Mouse (Mus musculus) liver, adult (tissue): ENCODE data around the gene Dhodh.

Experiments
- GATA4 ChIP-seq: IDR thresholded peaks from 2 replicates; pipeline ENCODE4 v1.6.1; 2014; ENCODE audit warnings: mild to moderate bottlenecking, low read length; ENCODE audit not compliant: insufficient replicate concordance

Dhodh gene

DNA sequence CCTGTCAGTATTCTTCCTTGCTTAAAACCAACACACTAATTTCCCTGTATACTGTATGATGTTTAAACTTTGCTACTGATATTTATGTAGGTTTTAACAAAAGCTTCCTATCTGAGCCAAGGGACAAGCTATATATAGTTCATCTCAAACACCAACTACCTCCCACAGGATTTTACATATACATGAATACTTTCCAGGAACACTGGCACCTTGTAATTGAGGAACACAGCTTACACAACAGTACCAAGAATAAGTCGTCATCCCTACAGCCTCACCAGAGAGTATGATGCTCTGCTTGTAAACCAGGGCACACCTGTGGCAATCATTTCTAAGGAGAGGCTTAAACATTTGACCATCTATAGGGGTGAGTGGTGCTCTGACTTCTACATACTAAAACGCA lies 1.7 kb downstream of the Dhodh start:
- no peak for TF ChIP-seq GATA4

DNA sequence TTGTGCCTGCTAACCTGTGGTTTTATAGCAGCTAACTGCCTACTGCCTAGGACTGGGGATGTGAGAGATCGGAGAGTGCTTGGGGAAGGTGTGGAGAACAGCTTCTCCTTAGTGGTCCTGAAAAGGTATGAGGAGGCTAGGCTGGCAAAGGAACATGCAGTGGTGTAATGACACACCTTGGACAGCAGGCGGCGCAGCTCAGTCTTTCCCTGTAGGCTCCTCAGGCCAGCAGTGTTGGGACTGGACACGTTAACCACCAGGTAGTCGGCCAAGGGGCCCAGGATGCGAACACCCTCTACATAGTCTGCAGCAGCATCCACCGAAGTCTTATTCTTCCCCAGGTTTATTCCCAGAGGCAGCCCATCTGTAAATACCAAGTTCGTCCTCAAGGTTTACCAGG lies 12.6 kb downstream of the Dhodh start:
- TF ChIP-seq GATA4, result no peak

GRCm38 (mm10) chr8:109593117-109593788 lies 15.2 kb downstream of the Dhodh start:
- TF ChIP-seq GATA4, result no peak

DNA sequence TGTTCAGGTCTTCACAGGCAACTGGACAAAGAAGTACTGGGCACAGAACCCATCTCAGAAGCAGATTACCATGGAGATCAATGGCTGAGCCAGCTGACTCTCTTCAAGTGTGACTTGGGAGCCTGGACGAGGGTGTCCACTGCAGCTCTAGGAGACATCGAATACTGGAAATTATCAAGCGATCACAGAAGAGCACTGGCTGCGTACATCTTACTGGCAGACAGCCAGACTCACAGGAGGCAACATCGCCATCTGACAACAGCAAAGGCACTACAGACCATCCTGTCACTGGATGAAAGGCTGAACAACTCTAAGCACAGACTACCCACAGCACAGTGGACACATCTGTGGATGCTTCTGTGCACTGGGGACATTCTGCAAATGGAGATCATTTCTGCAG lies 16.3 kb downstream of the Dhodh start:
- TF ChIP-seq GATA4, result no peak

DNA sequence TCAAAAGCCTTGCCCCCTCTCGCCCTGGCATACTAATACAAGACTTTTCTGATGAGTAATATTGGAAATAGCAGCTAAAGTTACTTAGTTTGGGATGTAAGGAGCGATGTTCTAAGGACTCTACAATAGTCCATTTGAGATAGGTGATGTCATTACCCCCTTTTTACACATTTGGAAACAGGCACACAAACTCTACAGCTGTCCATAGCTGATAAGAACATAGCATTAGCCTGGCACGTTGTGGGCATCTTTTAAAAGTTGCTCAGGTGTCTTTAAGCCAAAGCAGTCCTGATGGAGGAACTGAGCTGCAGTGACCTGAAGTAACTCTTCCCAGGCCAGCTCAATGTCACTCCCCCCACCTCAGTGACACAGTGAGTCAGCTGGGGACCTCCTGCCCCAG lies 17.1 kb downstream of the Dhodh start:
- no peak for TF ChIP-seq GATA4

DNA sequence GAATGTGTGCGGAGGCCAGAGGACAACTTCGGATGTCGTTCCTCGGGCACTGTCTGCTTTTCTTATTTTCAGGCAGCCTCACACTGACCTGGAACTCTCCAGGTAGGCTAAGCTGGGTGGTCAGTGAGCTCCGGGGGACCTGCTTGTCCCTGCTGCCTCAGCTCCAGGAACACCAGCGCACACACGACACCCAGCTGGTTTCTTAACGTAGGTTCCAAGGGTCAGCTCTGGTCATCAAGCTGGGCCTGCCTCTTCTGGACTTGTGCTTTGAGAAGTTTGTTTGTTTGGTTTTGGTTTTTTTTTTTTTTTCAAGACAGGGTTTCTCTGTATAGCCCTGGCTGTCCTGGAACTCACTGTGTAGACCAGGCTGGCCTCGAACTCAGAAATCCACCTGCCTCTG lies 17.6 kb downstream of the Dhodh start:
- no peak for TF ChIP-seq GATA4

DNA sequence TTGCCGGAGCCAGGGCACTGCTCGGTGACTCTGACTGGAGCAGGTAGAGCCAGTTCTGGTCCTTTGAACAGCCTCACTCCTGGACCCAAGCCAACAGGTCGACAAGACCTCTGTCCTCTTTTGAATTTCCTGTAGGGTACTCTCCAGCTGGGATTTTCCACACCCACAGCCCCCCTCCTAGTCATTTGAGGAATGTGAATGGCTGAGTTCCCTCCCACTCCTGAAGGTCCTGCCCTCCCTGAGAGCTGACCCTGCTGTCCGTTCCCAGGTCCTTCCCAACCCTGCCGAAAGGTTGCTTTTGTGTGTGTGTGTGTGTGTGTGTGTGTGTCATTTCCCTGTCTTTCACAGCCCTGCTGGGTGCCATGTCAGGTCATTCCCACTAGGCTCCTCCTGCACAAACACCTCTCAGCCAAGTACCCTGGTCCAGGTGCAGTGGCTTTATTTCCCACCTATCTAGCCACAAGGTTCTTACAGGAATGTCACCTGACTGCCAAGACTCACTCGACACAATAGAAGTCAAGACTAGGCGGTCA lies 21.4 kb downstream of the Dhodh start:
- TF ChIP-seq GATA4, result no peak

GRCm38 (mm10) chr8:109585652-109586051 lies 22.8 kb downstream of the Dhodh start:
- TF ChIP-seq GATA4, result no peak

GRCm38 (mm10) chr8:109584830-109585229 lies 23.6 kb downstream of the Dhodh start:
- TF ChIP-seq GATA4, result no peak

- no peak for TF ChIP-seq GATA4
These were observed 24.2 kb downstream of the Dhodh start for GRCm38 (mm10) chr8:109584293-109584692.

DNA sequence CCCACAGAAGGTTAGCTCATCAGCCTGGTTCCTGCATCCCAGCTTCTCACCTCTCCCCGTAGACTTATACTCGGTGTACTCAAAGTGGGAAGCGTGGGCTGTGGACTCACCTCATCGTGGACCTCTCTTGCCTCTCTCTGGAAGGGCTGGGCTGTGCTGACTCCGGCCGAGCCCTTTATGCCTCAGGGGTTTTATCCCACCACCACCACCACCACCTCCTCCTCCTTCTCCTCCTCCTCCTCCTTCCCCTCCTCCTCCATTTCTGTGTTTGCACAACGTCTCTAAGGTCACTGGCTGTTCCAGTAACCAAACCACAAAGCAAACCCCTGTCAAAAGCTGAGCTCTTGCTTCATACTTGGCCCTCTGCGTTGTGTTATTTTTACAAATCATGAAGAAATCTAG lies 29.6 kb downstream of the Dhodh start, which contains the start of gene Hp:
Gene Hp, minus strand, starts transcription at position 273 of the 402 bp plus-strand sequence.
- TF ChIP-seq GATA4, result no peak

DNA sequence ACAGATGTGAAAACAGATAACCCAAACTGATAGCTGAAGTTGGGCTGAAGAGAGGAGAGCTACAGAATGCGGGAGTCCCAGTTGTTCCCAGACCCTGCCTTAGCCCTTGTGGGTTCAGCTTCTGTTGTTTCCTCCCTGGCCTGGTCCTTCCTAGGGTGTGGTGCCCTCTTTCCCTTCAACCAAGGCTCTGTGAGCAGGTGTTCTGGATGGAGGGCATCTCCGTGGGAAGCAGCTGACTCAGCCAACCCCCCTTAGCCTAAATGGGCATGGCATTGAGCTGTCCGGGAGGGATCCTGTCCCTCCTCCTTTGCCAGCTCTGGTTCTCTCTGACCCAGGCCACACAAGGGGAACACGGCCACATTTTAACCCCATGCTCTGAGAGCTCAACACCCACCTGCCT lies 32.2 kb downstream of the Dhodh start:
- TF ChIP-seq GATA4, result no peak

DNA sequence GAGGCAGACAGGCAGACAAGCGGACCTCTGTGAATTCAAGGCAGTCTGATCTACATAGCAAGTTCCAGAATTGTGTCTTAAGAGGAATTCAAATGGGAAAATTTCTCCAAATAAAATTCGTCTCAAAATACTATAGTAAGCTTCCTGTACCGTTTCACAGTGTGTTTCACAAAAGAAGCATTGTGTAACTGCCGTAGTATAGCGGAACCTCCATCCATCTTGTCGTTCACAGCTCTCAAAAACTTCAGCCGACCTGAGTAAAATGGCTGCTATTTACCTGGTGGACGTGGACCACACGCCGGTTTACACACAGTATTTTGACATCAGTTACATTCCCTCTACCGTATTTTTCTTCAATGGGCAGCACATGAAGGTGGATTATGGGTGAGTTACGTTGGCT lies 37.3 kb downstream of the Dhodh start:
- no peak for TF ChIP-seq GATA4

DNA sequence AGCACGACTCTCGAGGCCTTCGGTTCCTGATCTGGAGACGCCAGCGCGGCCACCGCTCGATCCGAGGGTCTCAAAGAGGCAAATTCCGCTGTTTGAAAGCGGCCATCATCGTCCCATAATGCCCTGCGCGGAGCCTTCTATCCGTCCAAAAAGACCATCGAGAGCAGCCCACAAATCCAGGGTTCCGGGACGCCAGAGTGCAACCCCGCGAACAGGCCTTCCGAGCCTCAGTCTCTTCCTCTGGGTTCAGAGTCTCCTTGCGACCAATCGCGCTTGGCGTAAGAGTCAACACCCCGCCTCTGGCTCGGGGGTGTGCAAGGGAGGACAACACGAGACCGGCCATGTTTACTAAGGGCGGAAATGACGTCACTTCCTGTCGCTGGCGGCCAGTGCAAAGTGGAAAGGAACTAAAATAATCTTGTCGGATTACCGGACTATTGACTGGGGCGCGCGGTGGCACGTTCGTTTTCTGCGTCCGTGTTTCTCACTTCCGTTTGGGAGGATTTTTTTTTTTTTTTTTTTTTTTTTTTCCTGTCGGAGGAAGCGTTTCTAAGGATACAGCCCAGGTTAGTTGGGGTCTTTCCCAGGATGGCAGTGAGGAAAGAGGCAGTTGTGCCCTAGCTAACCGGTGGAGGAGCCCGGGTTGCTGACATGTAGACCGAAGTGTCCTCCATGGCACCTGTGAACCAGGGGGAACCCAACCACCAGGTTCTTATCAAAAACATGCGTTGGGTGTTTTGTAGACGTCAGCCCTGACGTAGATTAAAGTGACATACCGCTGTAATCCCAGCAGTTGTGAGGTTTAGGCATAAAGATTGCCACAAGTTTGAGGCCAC lies 42.8 kb downstream of the Dhodh start, which contains the start of the genes Dhx38 and Txnl4b:
Gene Dhx38, minus strand, starts transcription at position 364 of the 836 bp plus-strand sequence.
Gene Txnl4b, plus strand, starts transcription at position 395 of the 836 bp plus-strand sequence.
- peak; percentile 43; the same call in 1 of the 2 replicates for TF ChIP-seq GATA4

DNA sequence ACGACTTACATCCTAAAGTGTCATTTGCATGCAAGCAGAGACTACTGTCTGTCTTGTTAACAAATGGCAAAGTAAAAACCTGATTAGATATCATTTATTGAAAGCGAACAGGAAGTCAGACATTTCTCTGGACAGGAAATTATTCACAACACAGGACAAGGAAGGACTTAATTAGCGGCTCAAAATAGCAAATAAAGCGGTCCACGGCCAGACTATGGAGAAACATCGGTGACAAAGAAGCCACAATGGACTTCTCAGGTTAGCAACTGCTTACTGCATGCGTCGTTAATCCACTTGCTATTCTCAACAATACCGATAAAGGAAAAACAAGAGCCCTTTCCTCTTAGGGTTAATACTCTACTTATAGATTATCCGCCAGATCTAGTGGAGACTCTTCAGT lies 43.7 kb downstream of the Dhodh start:
- no peak for TF ChIP-seq GATA4

DNA sequence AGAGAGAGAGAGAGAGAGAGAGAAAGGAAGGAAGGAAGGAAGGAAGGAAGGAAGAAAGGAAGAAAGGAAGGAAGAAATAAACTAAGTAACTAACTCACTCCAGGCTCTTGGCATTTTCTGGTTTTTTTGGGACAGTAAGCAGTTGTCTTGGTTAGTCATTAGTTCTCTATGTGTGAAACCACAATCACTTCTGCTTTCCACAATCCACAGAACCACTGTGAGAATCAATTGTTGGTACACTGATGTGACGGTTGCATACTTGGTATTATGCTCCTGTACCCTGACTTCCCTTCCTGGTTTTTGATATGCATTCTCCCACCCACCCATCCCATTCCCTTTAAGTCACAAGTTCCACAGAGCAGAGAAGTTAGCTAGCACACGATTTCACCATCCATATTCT lies 44.6 kb downstream of the Dhodh start:
- TF ChIP-seq GATA4, result no peak
